Mouse (Mus musculus) heart, adult 18-20 months (tissue): ENCODE data around the gene Hist2h2aa2. TPM values are rescaled to one million over a fixed set of nuclear protein-coding genes. Genes with fewer than 3 reads are reported as not detected.
A peak's percentile ranks its signal among the peaks of the same experiment; 100 is the strongest.
"Not testable (repeated sequence)": the region's sequence is repeated elsewhere in the genome, so short reads cannot be mapped to it uniquely, and the experiment has no call there.

Source experiments
- DNase-seq, 2 experiments: peaks; one replicate each; pipeline ENCODE4 v3.0.0; 2021 to 2022; ENCODE audit warnings: mixed read lengths in 1 of 2
- total RNA-seq, 2 experiments: library from RNA; stranded (reverse); gene quantifications; 2 replicates each; pipeline ENCODE4 v1.2.3; 2021

Gene Hist2h2aa2
- total RNA-seq, 2 experiments from 2014 or later: 189 to 197 TPM

GRCm38 (mm10) chr3:96237335-96237903, 2.7 kb downstream of the Hist2h2aa2 start:
- no peak for DNase-seq

- DNase-seq: no peak
Observed at GRCm38 (mm10) chr3:96236834-96237334, 3.2 kb downstream of the Hist2h2aa2 start.

GRCm38 (mm10) chr3:96235836-96236235, 4.2 kb downstream of the Hist2h2aa2 start:
- DNase-seq: no peak

- no peak for DNase-seq
Observed at GRCm38 (mm10) chr3:96234914-96235313, 5.2 kb downstream of the Hist2h2aa2 start.

- no peak for DNase-seq
Observed at GRCm38 (mm10) chr3:96231758-96232120, 8.3 kb downstream of the Hist2h2aa2 start.

GRCm38 (mm10) chr3:96230910-96231757, 8.9 kb downstream of the Hist2h2aa2 start:
- peak in 1 of 2 experiments; percentile 24 for DNase-seq

- DNase-seq: no peak
Observed at GRCm38 (mm10) chr3:96230404-96230803, 9.7 kb downstream of the Hist2h2aa2 start.

GRCm38 (mm10) chr3:96228828-96229227, 11.2 kb downstream of the Hist2h2aa2 start:
- DNase-seq: no peak

GRCm38 (mm10) chr3:96226695-96227648, 13.1 kb downstream of the Hist2h2aa2 start:
- DNase-seq: peak; percentile 39 to 75

- no peak for DNase-seq
Observed at GRCm38 (mm10) chr3:96225421-96225820, 14.7 kb downstream of the Hist2h2aa2 start.

- no peak for DNase-seq
Observed at GRCm38 (mm10) chr3:96222774-96223173, 17.3 kb downstream of the Hist2h2aa2 start.

GRCm38 (mm10) chr3:96221640-96222038, 18.4 kb downstream of the Hist2h2aa2 start:
- no peak for DNase-seq

GRCm38 (mm10) chr3:96220765-96221639, 19.1 kb downstream of the Hist2h2aa2 start, which contains the start of the genes Hist2h2ac and Hist2h2be:
Hist2h2ac (minus strand) TSS chr3:96220880.
Hist2h2be (plus strand) TSS chr3:96221119.
- DNase-seq: peak; percentile 94 to 96

- not testable (repeated sequence) for DNase-seq
Observed at GRCm38 (mm10) chr3:96220131-96220764, 19.8 kb downstream of the Hist2h2aa2 start.

GRCm38 (mm10) chr3:96219661-96220130, 20.4 kb downstream of the Hist2h2aa2 start, which contains the start of the genes Bola1 and Hist2h2ab:
Bola1 (minus strand) TSS chr3:96219709.
Hist2h2ab (plus strand) TSS chr3:96219865.
- peak; percentile 88 to 89 for DNase-seq

- DNase-seq: peak; percentile 42 to 66
Observed at GRCm38 (mm10) chr3:96219191-96219641, 20.9 kb downstream of the Hist2h2aa2 start.

- DNase-seq: peak in 1 of 2 experiments; percentile 18
Observed at GRCm38 (mm10) chr3:96209242-96209641, 30.8 kb downstream of the Hist2h2aa2 start.

- no peak for DNase-seq
Observed at GRCm38 (mm10) chr3:96207819-96208218, 32.3 kb downstream of the Hist2h2aa2 start.

- DNase-seq: no peak
Observed at GRCm38 (mm10) chr3:96199731-96200130, 40.3 kb downstream of the Hist2h2aa2 start.
